Mouse (Mus musculus): Measurements from ENCODE around the gene Cass4. TPM values are rescaled to one million over a fixed set of nuclear protein-coding genes. Genes with fewer than 3 reads are reported as not detected.

Cass4 gene
- polyA plus RNA-seq, 1 experiment from 2014 or later: 1.1 TPM

- H3K9ac ChIP-seq (ENCODE audit: low read depth, low read length): no peak overlapping the region
These were observed 42.8 kb upstream of the Cass4 start for GRCm38 (mm10) chr2:172350773-172351172.

GRCm38 (mm10) chr2:172353218-172353617 is 40.4 kb upstream of the Cass4 start:
- DNase-seq (ENCODE audit: low spot score) (no peak), ATAC-seq (replicated peaks; ENCODE audit: low FRiP score) (no peak)
- Histone ChIP-seq H3K4me1 (replicated peaks; ENCODE audit: control insufficient read depth, insufficient read depth, low read length) (peaks cover 31% of the 10 kb centered on the region), H3K9ac (ENCODE audit: low read depth, low read length) (no peak overlapping the region), H3K27me3 (replicated peaks; ENCODE audit: control insufficient read depth, insufficient read depth, low read length) (no peaks in the 10 kb centered on the region), H3K27ac (ENCODE audit: low read depth, low read length) (no peak overlapping the region), H3K4me2 (no peak overlapping the region), H3K4me3 (ENCODE audit: low read depth, low read length) (no peak overlapping the region), H3K36me3 (ENCODE audit: control insufficient read depth, insufficient read depth, low read length) (peaks cover 34% of the 10 kb centered on the region), H3K9me3 (ENCODE audit: control insufficient read depth, low read length) (no peaks in the 10 kb centered on the region)
- WGBS: 89% methylated on average over 9 of the region's 9 CpGs

More at GRCm38 (mm10) chr2:172350773-172351172, 42.8 kb upstream of the Cass4 start:
- 65% methylated on average over 8 of the region's 8 CpGs for WGBS
- no peak overlapping the region for H3K27ac ChIP-seq (ENCODE audit: low read depth, low read length)
- DNase-seq (ENCODE audit: low spot score): no peak
- H3K4me3 ChIP-seq (ENCODE audit: low read depth, low read length): no peak overlapping the region
- no peak for ATAC-seq (replicated peaks; ENCODE audit: low FRiP score)
- H3K36me3 ChIP-seq (ENCODE audit: control insufficient read depth, insufficient read depth, low read length): peaks cover 12% of the 10 kb centered on the region
- H3K9me3 ChIP-seq (ENCODE audit: control insufficient read depth, low read length): no peaks in the 10 kb centered on the region
- peaks cover 50% of the 10 kb centered on the region for H3K4me1 ChIP-seq (replicated peaks; ENCODE audit: control insufficient read depth, insufficient read depth, low read length)
- H3K4me2 ChIP-seq: peak overlapping the region; percentile 91
- H3K27me3 ChIP-seq (replicated peaks; ENCODE audit: control insufficient read depth, insufficient read depth, low read length): no peaks in the 10 kb centered on the region

- Histone ChIP-seq H3K9ac (ENCODE audit: low read depth, low read length) (no peak overlapping the region), H3K4me1 (replicated peaks; ENCODE audit: control insufficient read depth, insufficient read depth, low read length) (peaks cover 17% of the 10 kb centered on the region), H3K27ac (ENCODE audit: low read depth, low read length) (no peak overlapping the region), H3K27me3 (replicated peaks; ENCODE audit: control insufficient read depth, insufficient read depth, low read length) (no peaks in the 10 kb centered on the region), H3K4me3 (ENCODE audit: low read depth, low read length) (no peak overlapping the region), H3K9me3 (ENCODE audit: control insufficient read depth, low read length) (no peaks in the 10 kb centered on the region), H3K36me3 (ENCODE audit: control insufficient read depth, insufficient read depth, low read length) (peaks cover 49% of the 10 kb centered on the region), H3K4me2 (no peak overlapping the region)
- DNase-seq (ENCODE audit: low spot score) (no peak), ATAC-seq (replicated peaks; ENCODE audit: low FRiP score) (no peak)
- WGBS: 90% methylated on average over 9 of the region's 9 CpGs
These were observed 38.8 kb upstream of the Cass4 start for GRCm38 (mm10) chr2:172354761-172355160.

- ATAC-seq (replicated peaks; ENCODE audit: low FRiP score) (no peak), DNase-seq (ENCODE audit: low spot score) (no peak)
- no peak overlapping the region for H3K27ac ChIP-seq (ENCODE audit: low read depth, low read length)
- H3K4me3 ChIP-seq (ENCODE audit: low read depth, low read length): no peak overlapping the region
- peaks cover 57% of the 10 kb centered on the region for H3K36me3 ChIP-seq (ENCODE audit: control insufficient read depth, insufficient read depth, low read length)
- peaks cover 6% of the 10 kb centered on the region for H3K4me1 ChIP-seq (replicated peaks; ENCODE audit: control insufficient read depth, insufficient read depth, low read length)
- H3K27me3 ChIP-seq (replicated peaks; ENCODE audit: control insufficient read depth, insufficient read depth, low read length): no peaks in the 10 kb centered on the region
- H3K4me2 ChIP-seq: no peak overlapping the region
- H3K9ac ChIP-seq (ENCODE audit: low read depth, low read length): no peak overlapping the region
- no peaks in the 10 kb centered on the region for H3K9me3 ChIP-seq (ENCODE audit: control insufficient read depth, low read length)
- 89% methylated on average over 5 of the region's 5 CpGs for WGBS
These were observed 37.8 kb upstream of the Cass4 start for GRCm38 (mm10) chr2:172355833-172356232.

GRCm38 (mm10) chr2:172363176-172363575 is 30.4 kb upstream of the Cass4 start:
- Histone ChIP-seq H3K27ac (ENCODE audit: low read depth, low read length) (no peak overlapping the region), H3K9me3 (ENCODE audit: control insufficient read depth, low read length) (no peaks in the 10 kb centered on the region), H3K9ac (ENCODE audit: low read depth, low read length) (no peak overlapping the region), H3K36me3 (ENCODE audit: control insufficient read depth, insufficient read depth, low read length) (peaks cover 88% of the 10 kb centered on the region), H3K4me2 (no peak overlapping the region), H3K27me3 (replicated peaks; ENCODE audit: control insufficient read depth, insufficient read depth, low read length) (no peaks in the 10 kb centered on the region), H3K4me1 (replicated peaks; ENCODE audit: control insufficient read depth, insufficient read depth, low read length) (peaks cover 12% of the 10 kb centered on the region), H3K4me3 (ENCODE audit: low read depth, low read length) (no peak overlapping the region)
- 92% methylated on average over 7 of the region's 7 CpGs for WGBS
- no peak for ATAC-seq (replicated peaks; ENCODE audit: low FRiP score)
- DNase-seq (ENCODE audit: low spot score): no peak

- Histone ChIP-seq H3K4me3 (ENCODE audit: low read depth, low read length) (peak within 1 kb of the TSS; percentile 95), H3K36me3 (ENCODE audit: control insufficient read depth, insufficient read depth, low read length) (peaks cover 38% of the 10 kb centered on the region), H3K4me2 (peak within 1 kb of the TSS; percentile 91), H3K9ac (ENCODE audit: low read depth, low read length) (peak within 1 kb of the TSS; percentile 97), H3K27ac (ENCODE audit: low read depth, low read length) (peak within 1 kb of the TSS; percentile 85), H3K4me1 (replicated peaks; ENCODE audit: control insufficient read depth, insufficient read depth, low read length) (peaks cover 29% of the 10 kb centered on the region), H3K27me3 (replicated peaks; ENCODE audit: control insufficient read depth, insufficient read depth, low read length) (no peaks in the 10 kb centered on the region), H3K9me3 (ENCODE audit: control insufficient read depth, low read length) (no peaks in the 10 kb centered on the region)
- ATAC-seq (replicated peaks; ENCODE audit: low FRiP score) (peak; percentile 97), DNase-seq (ENCODE audit: low spot score) (peak; percentile 96)
- WGBS: under 1% methylated on average over 66 of the region's 66 CpGs
These were observed 23.0 kb upstream of the Cass4 start, which contains the start of the genes Aurka and Cstf1 for GRCm38 (mm10) chr2:172370411-172371223. Gene Aurka, minus strand, starts transcription at chr2:172370535. Gene Cstf1, plus strand, starts transcription at chr2:172370681.

GRCm38 (mm10) chr2:172371258-172371657 is 22.3 kb upstream of the Cass4 start:
- Histone ChIP-seq H3K9ac (ENCODE audit: low read depth, low read length) (peak overlapping the region; percentile 97), H3K9me3 (ENCODE audit: control insufficient read depth, low read length) (no peaks in the 10 kb centered on the region), H3K27me3 (replicated peaks; ENCODE audit: control insufficient read depth, insufficient read depth, low read length) (no peaks in the 10 kb centered on the region), H3K27ac (ENCODE audit: low read depth, low read length) (peak overlapping the region; percentile 85), H3K4me2 (peak overlapping the region; percentile 91), H3K36me3 (ENCODE audit: control insufficient read depth, insufficient read depth, low read length) (peaks cover 41% of the 10 kb centered on the region), H3K4me1 (replicated peaks; ENCODE audit: control insufficient read depth, insufficient read depth, low read length) (peaks cover 29% of the 10 kb centered on the region), H3K4me3 (ENCODE audit: low read depth, low read length) (peak overlapping the region; percentile 95)
- WGBS: under 1% methylated on average over 11 of the region's 11 CpGs
- DNase-seq (ENCODE audit: low spot score): no peak
- ATAC-seq (replicated peaks; ENCODE audit: low FRiP score): no peak

- Histone ChIP-seq H3K27me3 (replicated peaks; ENCODE audit: control insufficient read depth, insufficient read depth, low read length) (no peaks in the 10 kb centered on the region), H3K4me2 (no peak overlapping the region), H3K27ac (ENCODE audit: low read depth, low read length) (no peak overlapping the region), H3K36me3 (ENCODE audit: control insufficient read depth, insufficient read depth, low read length) (peaks cover 69% of the 10 kb centered on the region), H3K9ac (ENCODE audit: low read depth, low read length) (no peak overlapping the region), H3K4me1 (replicated peaks; ENCODE audit: control insufficient read depth, insufficient read depth, low read length) (peaks cover 6% of the 10 kb centered on the region), H3K9me3 (ENCODE audit: control insufficient read depth, low read length) (no peaks in the 10 kb centered on the region), H3K4me3 (ENCODE audit: low read depth, low read length) (no peak overlapping the region)
- ATAC-seq (replicated peaks; ENCODE audit: low FRiP score) (no peak), DNase-seq (ENCODE audit: low spot score) (no peak)
- WGBS: 90% methylated on average over 4 of the region's 4 CpGs
These were observed 17.0 kb upstream of the Cass4 start for GRCm38 (mm10) chr2:172376551-172376950.

All from liver, embryonic 11.5 days (tissue).